ENCODE assay signal across 26 mouse cellular contexts in the genomic region with DNA sequence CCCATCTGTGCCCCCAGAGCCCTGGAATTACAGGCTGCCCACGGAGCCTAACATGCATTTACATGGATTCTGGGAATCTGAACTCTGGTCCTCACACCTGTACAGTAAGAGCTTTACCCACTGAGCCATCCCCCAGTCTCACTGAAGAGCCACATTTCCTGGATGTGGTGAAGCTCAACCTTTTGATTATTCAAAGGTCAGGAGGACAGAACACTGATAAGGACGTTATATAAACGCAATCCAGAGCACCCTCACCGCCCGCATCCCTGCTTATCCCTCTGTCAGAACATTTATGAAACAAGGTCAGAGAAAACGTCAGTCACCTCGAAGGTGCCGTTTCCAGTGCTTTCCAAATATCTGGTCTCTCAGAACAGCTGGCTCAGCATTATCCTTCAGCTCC.
A peak's percentile ranks its signal among the peaks of the same experiment; 100 is the strongest.
DNase-seq lines count a peak whose midpoint lies in the region; ATAC-seq lines count a peak whose summit lies in the region.
"Had no signal": no experiment of that assay in that cellular context is flagged by ENCODE, and none has a peak within 500 bp of the region (broad histone marks: within the 10 kb centered on the region; RNA-seq: fewer than 3 reads in every experiment).

No protein-coding gene starts in this region.

- H3K27me3 ChIP-seq in forebrain, embryonic 14.5 days (replicated peaks; ENCODE audit: control insufficient read depth, insufficient read depth, low read length), result no peaks in the 10 kb centered on the region
- H3K27me3 ChIP-seq: embryonic facial prominence, embryonic 12.5 days; embryonic facial prominence, embryonic 15.5 days; forebrain, embryonic 15.5 days; heart, embryonic 12.5 days; heart, embryonic 15.5 days; intestine, embryonic 15.5 days; kidney, embryonic 15.5 days had no signal

- peak; percentile 17 for DNase-seq in adrenal gland, postnatal 14 days
- DNase-seq in adrenal gland, postnatal 36 days, result no peak
- no peak for DNase-seq in cerebellum, adult 9-11 months
- DNase-seq in heart, postnatal 4 days, result no peak
- no peak for DNase-seq in forebrain, embryonic 14.5 days (ENCODE audit: low spot score)
- DNase-seq: cerebellum, adult 11-12 months; cerebellum, adult 8-10 months; cerebellum, postnatal 25 days; gastrocnemius, postnatal 25 days; heart, adult 18-20 months; heart, postnatal 10 days; heart, postnatal 36 days; kidney, adult 11 months; kidney, adult 8-10 months had no signal

- H3K4me3 ChIP-seq in forebrain, embryonic 14.5 days (ENCODE audit: low read depth, low read length), result no peak overlapping the region
- H3K4me3 ChIP-seq: embryonic facial prominence, embryonic 12.5 days; embryonic facial prominence, embryonic 15.5 days; forebrain, embryonic 15.5 days; heart, embryonic 12.5 days; heart, embryonic 15.5 days; intestine, embryonic 15.5 days; kidney, embryonic 15.5 days had no signal

- no peak overlapping the region for H3K9ac ChIP-seq in forebrain, embryonic 14.5 days (ENCODE audit: low read length)
- H3K9ac ChIP-seq: embryonic facial prominence, embryonic 15.5 days; forebrain, embryonic 15.5 days; heart, embryonic 12.5 days; heart, embryonic 15.5 days; hindbrain, embryonic 14.5 days; intestine, embryonic 15.5 days; kidney, embryonic 15.5 days had no signal

- 95% methylated on average over 8 of the region's 8 CpGs for WGBS in forebrain, embryonic 14.5 days

- no peak overlapping the region for H3K4me2 ChIP-seq in forebrain, embryonic 14.5 days (ENCODE audit: low read length)
- H3K4me2 ChIP-seq: embryonic facial prominence, embryonic 12.5 days; embryonic facial prominence, embryonic 15.5 days; forebrain, embryonic 15.5 days; heart, embryonic 12.5 days; heart, embryonic 15.5 days; hindbrain, embryonic 14.5 days; intestine, embryonic 15.5 days; kidney, embryonic 15.5 days had no signal

- no peak overlapping the region for H3K27ac ChIP-seq in forebrain, embryonic 14.5 days (ENCODE audit: low read depth, low read length)
- H3K27ac ChIP-seq: embryonic facial prominence, embryonic 15.5 days; forebrain, embryonic 15.5 days; heart, embryonic 15.5 days; hindbrain, embryonic 14.5 days; hindbrain, postnatal 0 days; intestine, embryonic 15.5 days; kidney, embryonic 15.5 days had no signal

- no peaks in the 10 kb centered on the region for H3K9me3 ChIP-seq in forebrain, embryonic 14.5 days (replicated peaks; ENCODE audit: control insufficient read depth, low read length)
- H3K9me3 ChIP-seq: embryonic facial prominence, embryonic 12.5 days; embryonic facial prominence, embryonic 15.5 days; forebrain, embryonic 15.5 days; G1E; heart, embryonic 12.5 days; heart, embryonic 15.5 days; intestine, embryonic 15.5 days; kidney, embryonic 15.5 days had no signal

- H3K36me3 ChIP-seq in forebrain, embryonic 14.5 days (ENCODE audit: control insufficient read depth, insufficient read depth, low read length), result no peaks in the 10 kb centered on the region
- H3K36me3 ChIP-seq: embryonic facial prominence, embryonic 12.5 days; embryonic facial prominence, embryonic 15.5 days; forebrain, embryonic 15.5 days; heart, embryonic 12.5 days; heart, embryonic 15.5 days; intestine, embryonic 15.5 days; kidney, embryonic 15.5 days had no signal

- 0 out of 2 replicates have a peak, but pooled peaks cover 3% of the 10 kb centered on the region for H3K4me1 ChIP-seq in forebrain, embryonic 14.5 days (ENCODE audit: control insufficient read depth, insufficient read depth, low read length)
- H3K4me1 ChIP-seq: embryonic facial prominence, embryonic 12.5 days; kidney, embryonic 15.5 days had no signal

- peak; percentile 73 for ATAC-seq in CD4-positive, CD25-positive, alpha-beta regulatory T cell, adult 4 months
- ATAC-seq in activated CD4-positive, CD25-positive, alpha-beta regulatory T cell, adult 4 months, result peak; percentile 65
- no peak for ATAC-seq in forebrain, embryonic 14.5 days
- ATAC-seq: forebrain, embryonic 15.5 days; hindbrain, postnatal 0 days; intestine, embryonic 15.5 days had no signal
